Mouse (Mus musculus) hindbrain, embryonic 11.5 days (tissue): ENCODE results near the gene Fam90a1b. TPM values are rescaled to one million over a fixed set of nuclear protein-coding genes. Genes with fewer than 3 reads are reported as not detected.

Experiments used
- polyA plus RNA-seq: library from polyadenylated mRNA; unstranded; fragments of >200 nt; fragmentation: Nextera tagmentation; extraction: Ambion mirVana; gene quantifications from 2 replicates; pipeline ENCODE4 v1.2.1, GENCODE M21; 2014

The Fam90a1b gene
- polyA plus RNA-seq, 1 experiment from 2014 or later: not detected

Other genes with a start within 250 kb of the Fam90a1b start
- gene Zfx, start 243.1 kb downstream of the Fam90a1b start, polyA plus RNA-seq: 27.7 and 30.6 TPM in 2 replicates
- gene Eif2s3x, start 153.9 kb downstream of the Fam90a1b start, polyA plus RNA-seq: 103 and 133 TPM in 2 replicates
- 12.1 and 12.2 TPM in 2 replicates for gene Klhl15, start 132.2 kb downstream of the Fam90a1b start, polyA plus RNA-seq
- 123 and 127 TPM in 2 replicates for gene Apoo, start 340 bp upstream of the Fam90a1b start, polyA plus RNA-seq
- gene Maged1, start 175.4 kb upstream of the Fam90a1b start, polyA plus RNA-seq: 842 and 887 TPM in 2 replicates